Mouse (Mus musculus): ENCODE data around the gene Atg2a. TPM values are rescaled to one million over a fixed set of nuclear protein-coding genes. Genes with fewer than 3 reads are reported as not detected.

The Atg2a gene
- polyA plus RNA-seq (2014; fragmentation: Illumina TruSeq; extraction: RNeasy Lipid Tissue Mini Kit (QIAGEN cat#74804); ENCODE audit: insufficient read depth, low read depth, low replicate concordance): 6.0 TPM

GRCm38 (mm10) chr19:6241274-6242107 is at the start of gene Atg2a:
Gene Atg2a (plus strand): TSS chr19:6241668.

DNA sequence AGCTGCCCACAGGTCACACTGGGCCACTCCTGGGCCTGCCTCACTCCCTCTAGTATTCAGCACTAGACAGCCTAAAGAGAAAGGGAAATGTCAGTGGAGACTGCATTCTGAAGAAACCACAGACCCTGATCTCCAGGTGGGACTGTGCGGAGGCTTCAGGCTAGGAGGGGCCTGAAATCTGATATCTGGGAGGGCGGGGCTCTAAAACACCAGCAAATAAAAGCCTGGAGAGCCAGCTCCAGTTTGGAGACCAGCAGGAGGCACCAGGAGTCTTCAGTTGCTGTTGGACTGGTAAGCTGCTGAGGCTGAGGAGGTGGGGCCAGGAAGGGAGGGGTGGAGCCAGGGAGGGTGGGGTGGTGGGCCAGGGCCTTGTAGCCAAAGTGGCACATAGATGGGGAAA is 15.3 kb upstream of the Atg2a start, which contains the start of gene Gpha2:
Gene Gpha2, plus strand, starts transcription at position 246 of the 400 bp plus-strand sequence.

GRCm38 (mm10) chr19:6235084-6236052 is 6.1 kb upstream of the Atg2a start, which contains the start of gene Ppp2r5b:
Gene Ppp2r5b (minus strand): TSS chr19:6235872.

DNA sequence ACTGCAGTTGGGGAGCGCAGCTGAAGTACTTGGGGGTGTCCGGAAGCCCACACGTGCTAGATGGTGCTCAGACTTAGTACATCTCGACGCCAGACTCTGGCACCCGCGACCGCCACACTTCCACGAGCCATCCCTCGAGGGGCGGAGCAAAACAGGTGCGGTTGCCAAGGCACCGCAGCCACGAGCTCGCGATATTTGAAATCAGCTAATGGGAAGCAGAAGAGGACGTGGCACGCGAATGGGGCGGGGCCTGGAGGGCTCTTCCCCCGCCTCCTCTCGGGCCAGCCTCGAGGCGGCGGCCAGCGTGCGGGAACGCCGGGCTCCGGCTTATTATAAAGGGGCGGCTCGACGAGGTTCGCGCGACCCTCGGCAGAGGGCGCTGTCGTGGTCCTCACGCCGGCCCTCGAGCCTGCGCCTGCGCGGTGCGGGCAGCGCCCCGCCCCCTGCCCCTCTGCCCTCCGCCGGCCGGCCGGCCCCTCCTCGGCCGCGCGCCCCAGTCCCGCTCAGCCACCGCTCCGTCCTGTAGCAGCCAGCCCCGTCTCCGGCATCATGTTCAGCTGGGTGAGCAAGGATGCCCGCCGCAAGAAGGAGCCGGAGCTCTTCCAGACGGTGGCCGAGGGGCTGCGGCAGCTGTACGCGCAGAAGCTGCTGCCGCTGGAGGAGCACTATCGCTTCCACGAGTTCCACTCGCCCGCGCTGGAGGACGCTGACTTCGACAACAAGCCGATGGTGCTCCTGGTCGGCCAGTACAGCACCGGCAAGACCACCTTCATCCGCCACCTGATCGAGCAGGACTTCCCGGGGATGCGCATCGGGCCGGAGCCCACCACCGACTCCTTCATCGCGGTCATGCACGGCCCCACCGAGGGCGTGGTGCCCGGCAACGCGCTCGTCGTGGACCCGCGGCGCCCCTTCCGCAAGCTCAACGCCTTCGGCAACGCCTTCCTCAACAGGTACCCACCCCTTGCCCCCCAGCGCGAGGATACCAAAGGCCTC is 35.3 kb downstream of the Atg2a start, which contains the start of gene Ehd1:
Gene Ehd1, plus strand, starts transcription at position 300 of the 996 bp plus-strand sequence.

GRCm38 (mm10) chr19:6306137-6306551 is 64.7 kb downstream of the Atg2a start, which contains the start of gene Cdc42bpg:
Gene Cdc42bpg (plus strand): TSS chr19:6306456.

Other genes with a start within 250 kb of the Atg2a start
- gene Capn1, start 225.8 kb upstream of the Atg2a start, polyA plus RNA-seq (2014; fragmentation: Illumina TruSeq; extraction: RNeasy Lipid Tissue Mini Kit (QIAGEN cat#74804); ENCODE audit: insufficient read depth, low read depth, low replicate concordance): 30.1 TPM
- 23.8 TPM for gene Syvn1, start 195.1 kb upstream of the Atg2a start, polyA plus RNA-seq (2014; fragmentation: Illumina TruSeq; extraction: RNeasy Lipid Tissue Mini Kit (QIAGEN cat#74804); ENCODE audit: insufficient read depth, low read depth, low replicate concordance)
- gene Mrpl49, start 183.9 kb upstream of the Atg2a start, polyA plus RNA-seq (2014; fragmentation: Illumina TruSeq; extraction: RNeasy Lipid Tissue Mini Kit (QIAGEN cat#74804); ENCODE audit: insufficient read depth, low read depth, low replicate concordance): 25.9 TPM
- 2,086 TPM for gene Fau, start 183.8 kb upstream of the Atg2a start, polyA plus RNA-seq (2014; fragmentation: Illumina TruSeq; extraction: RNeasy Lipid Tissue Mini Kit (QIAGEN cat#74804); ENCODE audit: insufficient read depth, low read depth, low replicate concordance)
- 21.2 TPM for gene Znhit2, start 180.5 kb upstream of the Atg2a start, polyA plus RNA-seq (2014; fragmentation: Illumina TruSeq; extraction: RNeasy Lipid Tissue Mini Kit (QIAGEN cat#74804); ENCODE audit: insufficient read depth, low read depth, low replicate concordance)
- gene Tm7sf2, start 173.3 kb upstream of the Atg2a start, polyA plus RNA-seq (2014; fragmentation: Illumina TruSeq; extraction: RNeasy Lipid Tissue Mini Kit (QIAGEN cat#74804); ENCODE audit: insufficient read depth, low read depth, low replicate concordance): 10.4 TPM
- gene Vps51, start 164.4 kb upstream of the Atg2a start, polyA plus RNA-seq (2014; fragmentation: Illumina TruSeq; extraction: RNeasy Lipid Tissue Mini Kit (QIAGEN cat#74804); ENCODE audit: insufficient read depth, low read depth, low replicate concordance): 30.5 TPM
- gene Tmem262, start 161.6 kb upstream of the Atg2a start, polyA plus RNA-seq (2014; fragmentation: Illumina TruSeq; extraction: RNeasy Lipid Tissue Mini Kit (QIAGEN cat#74804); ENCODE audit: insufficient read depth, low read depth, low replicate concordance): not detected
- gene Gm28374, start 159.4 kb upstream of the Atg2a start, polyA plus RNA-seq (2014; fragmentation: Illumina TruSeq; extraction: RNeasy Lipid Tissue Mini Kit (QIAGEN cat#74804); ENCODE audit: insufficient read depth, low read depth, low replicate concordance): not detected
- 30.3 TPM for gene Zfpl1, start 156.7 kb upstream of the Atg2a start, polyA plus RNA-seq (2014; fragmentation: Illumina TruSeq; extraction: RNeasy Lipid Tissue Mini Kit (QIAGEN cat#74804); ENCODE audit: insufficient read depth, low read depth, low replicate concordance)
- gene Cdca5, start 156.7 kb upstream of the Atg2a start, polyA plus RNA-seq (2014; fragmentation: Illumina TruSeq; extraction: RNeasy Lipid Tissue Mini Kit (QIAGEN cat#74804); ENCODE audit: insufficient read depth, low read depth, low replicate concordance): 0.73 TPM
- not detected for gene AC131692.1, start 147.2 kb upstream of the Atg2a start, polyA plus RNA-seq (2014; fragmentation: Illumina TruSeq; extraction: RNeasy Lipid Tissue Mini Kit (QIAGEN cat#74804); ENCODE audit: insufficient read depth, low read depth, low replicate concordance)
- not detected for gene Naaladl1, start 135.9 kb upstream of the Atg2a start, polyA plus RNA-seq (2014; fragmentation: Illumina TruSeq; extraction: RNeasy Lipid Tissue Mini Kit (QIAGEN cat#74804); ENCODE audit: insufficient read depth, low read depth, low replicate concordance)
- gene Sac3d1, start 123.0 kb upstream of the Atg2a start, polyA plus RNA-seq (2014; fragmentation: Illumina TruSeq; extraction: RNeasy Lipid Tissue Mini Kit (QIAGEN cat#74804); ENCODE audit: insufficient read depth, low read depth, low replicate concordance): 9.6 TPM
- 19.4 TPM for gene Snx15, start 113.4 kb upstream of the Atg2a start, polyA plus RNA-seq (2014; fragmentation: Illumina TruSeq; extraction: RNeasy Lipid Tissue Mini Kit (QIAGEN cat#74804); ENCODE audit: insufficient read depth, low read depth, low replicate concordance)
- 4.7 TPM for gene Batf2, start 100.7 kb upstream of the Atg2a start, polyA plus RNA-seq (2014; fragmentation: Illumina TruSeq; extraction: RNeasy Lipid Tissue Mini Kit (QIAGEN cat#74804); ENCODE audit: insufficient read depth, low read depth, low replicate concordance)
- gene Arl2, start 100.1 kb upstream of the Atg2a start, polyA plus RNA-seq (2014; fragmentation: Illumina TruSeq; extraction: RNeasy Lipid Tissue Mini Kit (QIAGEN cat#74804); ENCODE audit: insufficient read depth, low read depth, low replicate concordance): 47.3 TPM
- gene Majin, start 57.3 kb upstream of the Atg2a start, polyA plus RNA-seq (2014; fragmentation: Illumina TruSeq; extraction: RNeasy Lipid Tissue Mini Kit (QIAGEN cat#74804); ENCODE audit: insufficient read depth, low read depth, low replicate concordance): 0.18 TPM
- gene Gpha2, start 15.3 kb upstream of the Atg2a start, polyA plus RNA-seq (2014; fragmentation: Illumina TruSeq; extraction: RNeasy Lipid Tissue Mini Kit (QIAGEN cat#74804); ENCODE audit: insufficient read depth, low read depth, low replicate concordance): 0.64 TPM
- 22.8 TPM for gene Ppp2r5b, start 5.8 kb upstream of the Atg2a start, polyA plus RNA-seq (2014; fragmentation: Illumina TruSeq; extraction: RNeasy Lipid Tissue Mini Kit (QIAGEN cat#74804); ENCODE audit: insufficient read depth, low read depth, low replicate concordance)
- gene Ehd1, start 35.1 kb downstream of the Atg2a start, polyA plus RNA-seq (2014; fragmentation: Illumina TruSeq; extraction: RNeasy Lipid Tissue Mini Kit (QIAGEN cat#74804); ENCODE audit: insufficient read depth, low read depth, low replicate concordance): 75.5 TPM
- 44.0 TPM for gene Cdc42bpg, start 64.8 kb downstream of the Atg2a start, polyA plus RNA-seq (2014; fragmentation: Illumina TruSeq; extraction: RNeasy Lipid Tissue Mini Kit (QIAGEN cat#74804); ENCODE audit: insufficient read depth, low read depth, low replicate concordance)
- 16.7 TPM for gene Men1, start 93.3 kb downstream of the Atg2a start, polyA plus RNA-seq (2014; fragmentation: Illumina TruSeq; extraction: RNeasy Lipid Tissue Mini Kit (QIAGEN cat#74804); ENCODE audit: insufficient read depth, low read depth, low replicate concordance)
- gene Map4k2, start 99.5 kb downstream of the Atg2a start, polyA plus RNA-seq (2014; fragmentation: Illumina TruSeq; extraction: RNeasy Lipid Tissue Mini Kit (QIAGEN cat#74804); ENCODE audit: insufficient read depth, low read depth, low replicate concordance): 49.4 TPM
- 58.0 TPM for gene Sf1, start 122.0 kb downstream of the Atg2a start, polyA plus RNA-seq (2014; fragmentation: Illumina TruSeq; extraction: RNeasy Lipid Tissue Mini Kit (QIAGEN cat#74804); ENCODE audit: insufficient read depth, low read depth, low replicate concordance)
- 19.5 TPM for gene Pygm, start 142.7 kb downstream of the Atg2a start, polyA plus RNA-seq (2014; fragmentation: Illumina TruSeq; extraction: RNeasy Lipid Tissue Mini Kit (QIAGEN cat#74804); ENCODE audit: insufficient read depth, low read depth, low replicate concordance)
- 83.3 TPM for gene Rasgrp2, start 157.7 kb downstream of the Atg2a start, polyA plus RNA-seq (2014; fragmentation: Illumina TruSeq; extraction: RNeasy Lipid Tissue Mini Kit (QIAGEN cat#74804); ENCODE audit: insufficient read depth, low read depth, low replicate concordance)
- 4.0 TPM for gene Nrxn2, start 177.1 kb downstream of the Atg2a start, polyA plus RNA-seq (2014; fragmentation: Illumina TruSeq; extraction: RNeasy Lipid Tissue Mini Kit (QIAGEN cat#74804); ENCODE audit: insufficient read depth, low read depth, low replicate concordance)

Measured in lung, adult 10 weeks (tissue).